Mouse (Mus musculus) C2C12 (cell line): Measurements from ENCODE around the gene Fam83d. TPM values are rescaled to one million over a fixed set of nuclear protein-coding genes. Genes with fewer than 3 reads are reported as not detected.

Experiments
- H3K27me3 ChIP-seq: one replicate; pipeline ENCODE4 v1.6.1; 2011; ENCODE audit not compliant: control insufficient read depth, insufficient read depth, insufficient read length
- H3K36me3 ChIP-seq: one replicate; pipeline ENCODE4 v1.6.1; 2011; ENCODE audit not compliant: control insufficient read depth, insufficient read depth
- H3K4me3 ChIP-seq: one replicate; pipeline ENCODE4 v1.5.1; 2011; ENCODE audit warnings: mild to moderate bottlenecking, control low read depth; ENCODE audit not compliant: poor library complexity, insufficient read depth, severe bottlenecking
- H3K79me2 ChIP-seq: one replicate; pipeline ENCODE4 v1.6.1; 2011; ENCODE audit not compliant: control insufficient read depth, insufficient read depth
- H3K79me3 ChIP-seq: one replicate; pipeline ENCODE4 v1.6.1; 2011; ENCODE audit warnings: low read depth, control low read depth
- H3ac ChIP-seq: one replicate; pipeline ENCODE3; 2011; ENCODE audit warnings: low read depth; ENCODE audit not compliant: control insufficient read depth, insufficient read length
- CEBPB ChIP-seq: IDR thresholded peaks from one replicate; pipeline ENCODE4 v1.6.1; 2011; ENCODE audit warnings: low read depth, mild to moderate bottlenecking, control low read depth, moderate library complexity
- CTCF ChIP-seq: IDR thresholded peaks from one replicate; pipeline ENCODE4 v1.5.1; 2011; ENCODE audit not compliant: control insufficient read depth, insufficient read depth, insufficient read length
- FOSL1 ChIP-seq: IDR thresholded peaks from one replicate; pipeline ENCODE4 v1.8.0; 2011; ENCODE audit warnings: mild to moderate bottlenecking, low read length; ENCODE audit not compliant: poor library complexity, insufficient read depth, severe bottlenecking
- MAX ChIP-seq: IDR thresholded peaks from one replicate; pipeline ENCODE4 v1.6.1; 2011; ENCODE audit warnings: mild to moderate bottlenecking, control low read depth
- MYOD1 ChIP-seq: IDR thresholded peaks from one replicate; pipeline ENCODE4 v1.6.1; 2011; ENCODE audit warnings: low read depth; ENCODE audit not compliant: control insufficient read depth, insufficient read length
- MYOG ChIP-seq: IDR thresholded peaks from one replicate; pipeline ENCODE4 v1.6.1; 2011; ENCODE audit not compliant: control insufficient read depth, insufficient read length; ENCODE audit errors: extremely low read depth
- USF1 ChIP-seq: IDR thresholded peaks from one replicate; pipeline ENCODE4 v1.6.1; 2011; ENCODE audit warnings: low read depth, mild to moderate bottlenecking, control low read depth, moderate library complexity
- microRNA-seq: library from miRNA; unstranded; fragments of <30 nt; microRNA quantifications from one replicate; pipeline ENCODE4, GENCODE M21; 2019; ENCODE audit warnings: borderline microRNAs expressed
- polyA plus RNA-seq: library from polyadenylated mRNA; unstranded; fragments of >200 nt; fragmentation: generic; extraction: Trizol; gene quantifications from one replicate; pipeline ENCODE4 v1.2.1, GENCODE M21; 2012; ENCODE audit warnings: missing spikeins

The Fam83d gene
- polyA plus RNA-seq, 1 experiment: 33.3 TPM

GRCm38 (mm10) chr2:158833221-158833620, 65.3 kb downstream of the Fam83d start:
- H3ac ChIP-seq: no peak overlapping the region
- no peak for TF ChIP-seq MAX
- no peak for TF ChIP-seq MYOG
- TF ChIP-seq USF1: no peak
- TF ChIP-seq CEBPB: no peak
- TF ChIP-seq FOSL1: no peak
- no peak for TF ChIP-seq MYOD1
- no peak for TF ChIP-seq CTCF
- no peaks in the 10 kb centered on the region for H3K27me3 ChIP-seq
- no peaks in the 10 kb centered on the region for H3K79me3 ChIP-seq
- H3K4me3 ChIP-seq: no peak overlapping the region
- no peaks in the 10 kb centered on the region for H3K79me2 ChIP-seq
- H3K36me3 ChIP-seq: peaks cover 72% of the 10 kb centered on the region

GRCm38 (mm10) chr2:158833645-158834044, 65.8 kb downstream of the Fam83d start:
- no peak overlapping the region for H3ac ChIP-seq
- no peak overlapping the region for H3K4me3 ChIP-seq
- peaks cover 76% of the 10 kb centered on the region for H3K36me3 ChIP-seq
- no peaks in the 10 kb centered on the region for H3K79me2 ChIP-seq
- no peaks in the 10 kb centered on the region for H3K27me3 ChIP-seq
- TF ChIP-seq CTCF (no peak), MYOD1 (no peak), CEBPB (no peak), USF1 (no peak), FOSL1 (no peak), MYOG (no peak), MAX (no peak)
- no peaks in the 10 kb centered on the region for H3K79me3 ChIP-seq

Small RNA genes lying within 50 kb of the gene (microRNA-seq; reads per million reads assigned to microRNA genes)
- gene Gm26141: not detected

Other genes with a start within 250 kb of the Fam83d start
- gene Slc32a1, start 157.3 kb upstream of the Fam83d start, polyA plus RNA-seq: 0.01 TPM
- 8.7 TPM for gene Actr5, start 143.2 kb upstream of the Fam83d start, polyA plus RNA-seq
- 0.04 TPM for gene Ppp1r16b, start 102.7 kb upstream of the Fam83d start, polyA plus RNA-seq
- gene Dhx35, start 26.7 kb downstream of the Fam83d start, polyA plus RNA-seq: 11.8 TPM